Mouse (Mus musculus) bone marrow, adult 2 months (tissue): ENCODE measurements at regions not wholly inside any gene's neighbourhood (a gene's known extent, or its start where the extent isn't known, plus 50 kb on each side); places are given as distances from the start of the nearest gene placed in this dataset.

Experiments
- H3K27ac ChIP-seq: fragments of 200-500 bp; 2 replicates; pipeline ENCODE4 v1.5.1; 2012; ENCODE audit warnings: low read depth, mild to moderate bottlenecking, control low read depth, inconsistent platforms, low read length; ENCODE audit not compliant: control insufficient read depth, poor library complexity, insufficient read depth
- H3K4me1 ChIP-seq: fragments of 200-500 bp; 2 replicates; pipeline ENCODE4 v1.6.1; 2011; ENCODE audit warnings: low read length; ENCODE audit not compliant: control insufficient read depth, insufficient read depth
- H3K4me3 ChIP-seq: fragments of 200-500 bp; replicated peaks from 2 replicates; pipeline ENCODE3; 2011; ENCODE audit warnings: mild to moderate bottlenecking, low read depth, low read length, control low read depth; ENCODE audit not compliant: control insufficient read depth
- CTCF ChIP-seq: fragments of 200-500 bp; IDR thresholded peaks from 2 replicates; pipeline ENCODE4 v1.5.1; 2011; ENCODE audit warnings: low read length, control low read depth; ENCODE audit not compliant: control insufficient read depth, insufficient read depth
- POLR2A ChIP-seq: fragments of 200-500 bp; IDR thresholded peaks from 2 replicates; pipeline ENCODE4 v1.6.1; 2011; ENCODE audit warnings: low read depth, mild to moderate bottlenecking, control low read depth, low read length, borderline replicate concordance; ENCODE audit not compliant: control insufficient read depth
- WGBS: fragments of 180-500 bp; shearing (Covaris S2); methylation state at CpG from one replicate; pipeline ENCODE4 v1.1.7; 2018; 5-methylcytosine and 5-hydroxymethylcytosine counted together

GRCm38 (mm10) chr12:77140141-77140540, 97.8 kb upstream of the Fut8 start:
- no peak overlapping the region for H3K27ac ChIP-seq
- H3K4me3 ChIP-seq, result no peak overlapping the region
- TF ChIP-seq POLR2A (no peak), CTCF (no peak)
- 55% methylated on average over 5 of the region's 5 CpGs for WGBS
- no peaks in the 10 kb centered on the region; the same call in 1 of the 2 replicates for H3K4me1 ChIP-seq

GRCm38 (mm10) chr12:77139718-77140117, 98.2 kb upstream of the Fut8 start:
- H3K27ac ChIP-seq, result no peak overlapping the region

GRCm38 (mm10) chr12:77138506-77139201, 99.3 kb upstream of the Fut8 start:
- 28% methylated on average over 11 of the region's 11 CpGs for WGBS
- no peak for TF ChIP-seq POLR2A
- Histone ChIP-seq H3K27ac (no peak overlapping the region), H3K4me1 (no peaks in the 10 kb centered on the region; the same call in 1 of the 2 replicates), H3K4me3 (no peak overlapping the region)

More at GRCm38 (mm10) chr12:77139718-77140117, 98.2 kb upstream of the Fut8 start:
- H3K4me1 ChIP-seq, result no peaks in the 10 kb centered on the region; the same call in 1 of the 2 replicates
- H3K4me3 ChIP-seq, result no peak overlapping the region
- WGBS, result 32% methylated on average over 2 of the region's 2 CpGs
- TF ChIP-seq CTCF, result no peak
- TF ChIP-seq POLR2A, result no peak

- no peak overlapping the region for H3K4me3 ChIP-seq
- H3K27ac ChIP-seq, result no peak overlapping the region
- no peak for TF ChIP-seq CTCF
- TF ChIP-seq POLR2A, result no peak
- H3K4me1 ChIP-seq, result no peaks in the 10 kb centered on the region; the same call in 1 of the 2 replicates
- WGBS, result 67% methylated on average over 10 of the region's 10 CpGs
Observed at GRCm38 (mm10) chr12:77137291-77137830, 100.6 kb upstream of the Fut8 start.

GRCm38 (mm10) chr12:77135661-77136060, 102.3 kb upstream of the Fut8 start:
- TF ChIP-seq POLR2A (no peak), CTCF (no peak)
- Histone ChIP-seq H3K4me1 (no peaks in the 10 kb centered on the region; the same call in 1 of the 2 replicates), H3K4me3 (no peak overlapping the region), H3K27ac (no peak overlapping the region)
- 75% methylated on average over 6 of the region's 6 CpGs for WGBS

GRCm38 (mm10) chr12:77135067-77135466, 102.9 kb upstream of the Fut8 start:
- Histone ChIP-seq H3K4me1 (no peaks in the 10 kb centered on the region; the same call in 1 of the 2 replicates), H3K27ac (no peak overlapping the region), H3K4me3 (no peak overlapping the region)
- 73% methylated on average over 3 of the region's 3 CpGs for WGBS
- TF ChIP-seq POLR2A (no peak), CTCF (no peak)

GRCm38 (mm10) chr12:77134306-77135010, 103.5 kb upstream of the Fut8 start:
- WGBS, result 28% methylated on average over 9 of the region's 9 CpGs

GRCm38 (mm10) chr12:77133465-77134305, 104.2 kb upstream of the Fut8 start:
- Histone ChIP-seq H3K4me1 (no peaks in the 10 kb centered on the region; the same call in 1 of the 2 replicates), H3K4me3 (no peak overlapping the region), H3K27ac (no peak overlapping the region)
- TF ChIP-seq CTCF, result no peak
- TF ChIP-seq POLR2A, result no peak
- WGBS, result 44% methylated on average over 5 of the region's 5 CpGs

More at GRCm38 (mm10) chr12:77134306-77135010, 103.5 kb upstream of the Fut8 start:
- no peak overlapping the region for H3K27ac ChIP-seq
- TF ChIP-seq POLR2A, result no peak
- TF ChIP-seq CTCF, result no peak
- no peak overlapping the region for H3K4me3 ChIP-seq
- no peaks in the 10 kb centered on the region; the same call in 1 of the 2 replicates for H3K4me1 ChIP-seq
